Mouse (Mus musculus) erythroblast, embryonic 14.5 days (primary cell): Measurements from ENCODE around the gene Kat2a.

Experiments
- GATA1 ChIP-seq: IDR thresholded peaks from 2 replicates; pipeline ENCODE4 v1.6.1; 2012; ENCODE audit warnings: low read length, inconsistent platforms, mixed read lengths
- TAL1 ChIP-seq: IDR thresholded peaks from 3 replicates; pipeline ENCODE4 v1.6.1; 2012; ENCODE audit warnings: low read length, inconsistent platforms, mixed read lengths

- TF ChIP-seq TAL1, result no peak
- no peak for TF ChIP-seq GATA1
Observed at GRCm38 (mm10) chr11:100716649-100717048, 4.4 kb upstream of the Kat2a start.
